Mouse (Mus musculus) MEL (cell line): ENCODE measurements around the gene Dnajb3. TPM values are rescaled to one million over a fixed set of nuclear protein-coding genes. Genes with fewer than 3 reads are reported as not detected.

Experiments used
- DNase-seq: peaks from one replicate; pipeline ENCODE4 v3.0.0; 2011; ENCODE audit warnings: low read depth, low spot score
- H3K27ac ChIP-seq: 2 replicates; pipeline ENCODE4 v1.5.1; 2012; ENCODE audit warnings: low read depth, mild to moderate bottlenecking, control low read depth, low read length, moderate library complexity; ENCODE audit not compliant: control insufficient read depth
- H3K27me3 ChIP-seq, 2 experiments: fragments of 150-350 bp in 1 of 2; sonication (generic) in 1 of 2; 2 replicates each; pipeline ENCODE4 v1.6.1; 2012; ENCODE audit warnings: low read length in 2 of 2, mild to moderate bottlenecking in 2 of 2, improper control_type of control experiment in 1 of 2, moderate library complexity in 1 of 2; ENCODE audit not compliant: insufficient read depth in 2 of 2, control insufficient read depth in 1 of 2
- H3K36me3 ChIP-seq, 2 experiments: 2 replicates each; pipeline ENCODE4 v1.6.1; 2012 to 2014; ENCODE audit warnings: low read length in 2 of 2, improper control_type of control experiment in 1 of 2, inconsistent platforms in 1 of 2, mild to moderate bottlenecking in 1 of 2; ENCODE audit not compliant: insufficient read depth in 2 of 2, control insufficient read depth in 1 of 2
- H3K4me1 ChIP-seq, 2 experiments: fragments of 150-350 bp in 1 of 2; sonication (generic) in 1 of 2; 2 replicates each; pipeline ENCODE4 v1.6.1; 2012; ENCODE audit warnings: low read length in 2 of 2, improper control_type of control experiment in 1 of 2, mild to moderate bottlenecking in 1 of 2; ENCODE audit not compliant: insufficient read depth in 2 of 2, control insufficient read depth in 1 of 2
- H3K4me3 ChIP-seq, 2 experiments: fragments of 150-350 bp in 1 of 2; sonication (generic) in 1 of 2; 2 replicates each; pipeline ENCODE4 v1.5.1; 2012; ENCODE audit warnings: low read depth in 2 of 2, low read length in 2 of 2, mild to moderate bottlenecking in 2 of 2, moderate library complexity in 2 of 2, control low read depth in 1 of 2, improper control_type of control experiment in 1 of 2; ENCODE audit not compliant: control insufficient read depth in 1 of 2, insufficient read depth in 1 of 2
- H3K79me2 ChIP-seq: 2 replicates; pipeline ENCODE4 v1.6.1; 2012; ENCODE audit warnings: mild to moderate bottlenecking, low read length, moderate library complexity; ENCODE audit not compliant: control insufficient read depth, poor library complexity, insufficient read depth
- H3K9ac ChIP-seq: 2 replicates; pipeline ENCODE4 v1.6.1; 2012; ENCODE audit warnings: low read depth, mild to moderate bottlenecking, control low read depth, low read length, moderate library complexity; ENCODE audit not compliant: control insufficient read depth, poor library complexity, severe bottlenecking
- H3K9me3 ChIP-seq: fragments of 150-350 bp; sonication (generic); replicated peaks from 2 replicates; pipeline ENCODE4 v1.6.1; 2012; ENCODE audit warnings: mild to moderate bottlenecking, low read length, improper control_type of control experiment, moderate library complexity; ENCODE audit not compliant: insufficient read depth
- CHD2 ChIP-seq: IDR thresholded peaks from 2 replicates; pipeline ENCODE4 v1.6.1; 2011; ENCODE audit warnings: low read length, improper control_type of control experiment
- CTCF ChIP-seq, 3 experiments: IDR thresholded peaks in 2 of 3; conservative IDR thresholded peaks in 1 of 3; 2 replicates each; pipeline ENCODE4 v1.5.1; 2011 to 2012; ENCODE audit warnings: low read length in 3 of 3, low read depth in 2 of 3, mild to moderate bottlenecking in 2 of 3, improper control_type of control experiment in 1 of 3, inconsistent platforms in 1 of 3, mixed read lengths in 1 of 3, moderate library complexity in 1 of 3; ENCODE audit not compliant: control insufficient read depth in 1 of 3, insufficient read depth in 1 of 3, poor library complexity in 1 of 3, severe bottlenecking in 1 of 3
- E2F4 ChIP-seq: IDR thresholded peaks from 2 replicates; pipeline ENCODE4 v1.6.1; 2011; ENCODE audit warnings: low read depth, low read length, improper control_type of control experiment, borderline replicate concordance
- ELF1 ChIP-seq: IDR thresholded peaks from 2 replicates; pipeline ENCODE4 v1.6.1; 2014; ENCODE audit warnings: low read depth, mild to moderate bottlenecking, inconsistent platforms, low read length, improper control_type of control experiment, moderate library complexity
- GATA1 ChIP-seq: IDR thresholded peaks from 2 replicates; pipeline ENCODE4 v1.6.1; 2011; ENCODE audit warnings: low read depth, low read length, improper control_type of control experiment
- MAX ChIP-seq: IDR thresholded peaks from 2 replicates; pipeline ENCODE4 v1.6.1; 2011; ENCODE audit warnings: low read length, improper control_type of control experiment
- MEF2A ChIP-seq: IDR thresholded peaks from 2 replicates; pipeline ENCODE4 v1.6.1; 2014; ENCODE audit warnings: low read depth, mild to moderate bottlenecking, inconsistent platforms, low read length, improper control_type of control experiment; ENCODE audit not compliant: poor library complexity, insufficient replicate concordance, severe bottlenecking; ENCODE audit errors: extremely low read depth
- MYB ChIP-seq: IDR thresholded peaks from 2 replicates; pipeline ENCODE4 v1.6.1; 2011; ENCODE audit warnings: mild to moderate bottlenecking, low read depth, low read length, improper control_type of control experiment
- NELFE ChIP-seq: IDR thresholded peaks from 2 replicates; pipeline ENCODE4 v1.6.1; 2011; ENCODE audit warnings: low read depth, low read length, improper control_type of control experiment
- NRF1 ChIP-seq: IDR thresholded peaks from 2 replicates; pipeline ENCODE4 v1.6.1; 2014; ENCODE audit warnings: low read depth, mild to moderate bottlenecking, inconsistent platforms, low read length, improper control_type of control experiment, moderate library complexity; ENCODE audit not compliant: poor library complexity, insufficient read depth, severe bottlenecking
- POLR2AphosphoS2 ChIP-seq: IDR thresholded peaks from 2 replicates; pipeline ENCODE4 v1.6.1; 2011; ENCODE audit warnings: low read length, improper control_type of control experiment
- POLR2AphosphoS5 ChIP-seq: IDR thresholded peaks from 2 replicates; pipeline ENCODE4 v1.6.1; 2012; ENCODE audit warnings: low read depth, borderline replicate concordance, mild to moderate bottlenecking, inconsistent platforms, low read length, moderate library complexity, mixed read lengths
- SMC3 ChIP-seq: IDR thresholded peaks from 2 replicates; pipeline ENCODE4 v1.6.1; 2011; ENCODE audit warnings: low read depth, low read length, improper control_type of control experiment
- TAL1 ChIP-seq: IDR thresholded peaks from 2 replicates; pipeline ENCODE4 v1.6.1; 2012; ENCODE audit warnings: mild to moderate bottlenecking, inconsistent platforms, low read length, moderate library complexity, mixed read lengths
- TCF12 ChIP-seq: IDR thresholded peaks from 2 replicates; pipeline ENCODE4 v1.6.1; 2014; ENCODE audit warnings: low read depth, mild to moderate bottlenecking, inconsistent platforms, low read length, improper control_type of control experiment, moderate library complexity
- USF1 ChIP-seq: IDR thresholded peaks from 2 replicates; pipeline ENCODE4 v1.6.1; 2014; ENCODE audit warnings: low read depth, mild to moderate bottlenecking, inconsistent platforms, low read length, improper control_type of control experiment, moderate library complexity
- ZC3H11A ChIP-seq: IDR thresholded peaks from 2 replicates; pipeline ENCODE4 v1.6.1; 2012; ENCODE audit warnings: low read depth, mild to moderate bottlenecking, inconsistent platforms, low read length, improper control_type of control experiment
- ZMIZ1 ChIP-seq: IDR thresholded peaks from 2 replicates; pipeline ENCODE4 v1.6.1; 2012; ENCODE audit warnings: low read depth, mild to moderate bottlenecking, inconsistent platforms, low read length, improper control_type of control experiment, moderate library complexity
- polyA plus RNA-seq, 2 experiments: library from polyadenylated mRNA; stranded (reverse) in 1 of 2; unstranded in 1 of 2; fragments of >175 nt in 1 of 2; fragments of >200 nt in 1 of 2; gene quantifications; 2 replicates each; pipeline versions ENCODE4 v1.2.1 to v1.2.4; 2012; ENCODE audit warnings: low replicate concordance in 2 of 2, low read depth in 1 of 2; ENCODE audit not compliant: insufficient read length in 2 of 2, insufficient read depth in 1 of 2, missing spikeins in 1 of 2
- total RNA-seq: library from RNA; depleted of rRNA; stranded (reverse); fragments of 300-350 nt; gene quantifications from 2 replicates; pipeline ENCODE4 v1.2.3, GENCODE M21; 2012

Dnajb3 gene
- total and polyA plus RNA-seq, 3 experiments, result not detected

DNA sequence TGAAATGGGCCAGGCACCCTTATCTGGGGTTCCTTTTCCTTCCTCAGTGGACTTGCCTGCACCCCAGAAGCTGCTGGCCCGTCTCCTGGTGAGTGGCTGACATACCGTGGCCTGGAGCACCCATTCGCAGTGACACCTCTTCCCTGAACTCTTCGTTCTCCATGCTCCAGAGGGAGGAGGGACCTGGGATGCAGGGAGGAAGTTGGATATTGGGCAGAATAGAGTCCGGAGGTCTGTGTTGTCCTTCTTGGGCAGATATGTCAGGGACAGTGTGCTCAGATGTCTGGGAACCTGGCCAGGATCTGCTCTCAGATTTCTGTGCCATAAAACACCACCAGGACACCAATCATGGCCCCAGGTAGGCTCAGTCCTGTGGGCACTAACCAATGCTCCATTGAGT is 34.5 kb upstream of the Dnajb3 start:
- H3K9me3 ChIP-seq, result no peaks in the 10 kb centered on the region
- no peaks in the 10 kb centered on the region for H3K4me1 ChIP-seq
- no peak overlapping the region for H3K9ac ChIP-seq
- H3K79me2 ChIP-seq, result no peaks in the 10 kb centered on the region
- DNase-seq, result no peak
- no peaks in the 10 kb centered on the region for H3K27me3 ChIP-seq
- no peak overlapping the region for H3K4me3 ChIP-seq
- TF ChIP-seq MEF2A (no peak), POLR2AphosphoS2 (no peak), ELF1 (no peak), TAL1 (no peak), TCF12 (no peak), CTCF (IDR thresholded peaks at IDR 0.05 in 2 of 3, conservative IDR thresholded peaks at IDR 0.05 in 1 of 3; ENCODE audit: control insufficient read depth in 1 of 3, insufficient read depth in 1 of 3, low read depth in 2 of 3, low read length in 3 of 3, poor library complexity in 1 of 3, severe bottlenecking in 1 of 3) (no peak), ZC3H11A (no peak)
- TF ChIP-seq, all 39 proteins: peak for 0
- no peak overlapping the region for H3K27ac ChIP-seq
- H3K36me3 ChIP-seq, result no peaks in the 10 kb centered on the region

DNA sequence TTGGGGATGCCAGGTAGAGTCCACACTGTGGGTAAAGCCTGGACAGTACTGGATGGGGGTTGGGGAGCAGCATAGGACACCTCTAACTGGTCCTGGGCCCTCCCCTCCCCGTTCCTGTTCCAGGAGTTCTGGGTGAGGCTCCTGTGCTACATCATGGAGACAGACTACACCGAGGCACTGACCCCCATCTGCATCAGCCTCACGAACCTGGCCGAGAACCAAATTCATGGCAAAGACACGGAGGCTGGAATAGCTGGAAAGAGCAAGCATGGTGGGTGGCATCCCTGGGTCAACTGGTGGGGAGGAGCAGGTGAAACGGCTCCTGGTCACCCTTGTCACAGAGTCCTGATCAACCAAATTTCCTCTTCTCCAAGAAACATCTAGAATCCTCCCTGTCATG is 33.2 kb upstream of the Dnajb3 start:
- Histone ChIP-seq H3K4me3 (no peak overlapping the region), H3K4me1 (no peaks in the 10 kb centered on the region), H3K27me3 (no peaks in the 10 kb centered on the region), H3K9me3 (no peaks in the 10 kb centered on the region), H3K9ac (no peak overlapping the region), H3K79me2 (no peaks in the 10 kb centered on the region), H3K36me3 (no peaks in the 10 kb centered on the region), H3K27ac (no peak overlapping the region)
- DNase-seq, result no peak
- no peak for TF ChIP-seq GATA1
- TF ChIP-seq CTCF (IDR thresholded peaks at IDR 0.05 in 2 of 3, conservative IDR thresholded peaks at IDR 0.05 in 1 of 3; ENCODE audit: control insufficient read depth in 1 of 3, insufficient read depth in 1 of 3, low read depth in 2 of 3, low read length in 3 of 3, poor library complexity in 1 of 3, severe bottlenecking in 1 of 3), result no peak
- no peak for TF ChIP-seq NRF1
- TF ChIP-seq SMC3, result no peak
- TF ChIP-seq NELFE, result no peak
- no peak for TF ChIP-seq ZMIZ1
- TF ChIP-seq USF1, result no peak
- no peak for TF ChIP-seq TCF12
- no peak for TF ChIP-seq E2F4
- TF ChIP-seq POLR2AphosphoS5, result no peak
- no peak for TF ChIP-seq ELF1
- TF ChIP-seq MAX, result no peak
- TF ChIP-seq CHD2, result no peak
- no peak for TF ChIP-seq MYB
